Mouse (Mus musculus) left cerebral cortex, postnatal 36 days (tissue): Measurements from ENCODE around the gene Agrn. TPM values are rescaled to one million over a fixed set of nuclear protein-coding genes. Genes with fewer than 3 reads are reported as not detected.

Experiments
- microRNA-seq: library from miRNA; unstranded; fragments of <30 nt; microRNA quantifications from one replicate; pipeline ENCODE4 v1.2.0, GENCODE M21; 2022
- total RNA-seq, 2 experiments: library from RNA; stranded (reverse); gene quantifications; 2 replicates each; pipeline ENCODE4 v1.2.3; 2021

The Agrn gene
- total RNA-seq, 2 experiments from 2014 or later, result 126 to 150 TPM

Small RNA genes lying within 50 kb of the gene (microRNA-seq; reads per million reads assigned to microRNA genes)
- gene Mir7658, result 3.3 reads per million, percentile 7 among the genes with 10 or more reads in this experiment

Other genes starting within 250 kb of the Agrn start
- gene C1qtnf12, start 235.2 kb downstream of the Agrn start, total RNA-seq, result 10 to 100 TPM; 18.1 to 19.5 TPM
- gene B3galt6, start 204.8 kb downstream of the Agrn start, total RNA-seq, result 10 to 100 TPM in 1 of 2 experiments, 1 to 10 TPM in 1; 9.9 to 11.1 TPM
- gene Sdf4, start 204.6 kb downstream of the Agrn start, total RNA-seq, result 100 to 1,000 TPM; 184 to 206 TPM
- 1 to 10 TPM in 1 of 2 experiments, under 1 TPM in 1; 0.39 to 1.9 TPM for gene Tnfrsf4, start 183.6 kb downstream of the Agrn start, total RNA-seq
- not detected for gene Tnfrsf18, start 171.3 kb downstream of the Agrn start, total RNA-seq
- gene Ttll10, start 138.1 kb downstream of the Agrn start, total RNA-seq, result not detected
- gene 9430015G10Rik, start 87.5 kb downstream of the Agrn start, total RNA-seq, result 10 to 100 TPM; 27.0 to 35.8 TPM
- gene Rnf223, start 67.0 kb downstream of the Agrn start, total RNA-seq, result 1 to 10 TPM in 1 of 2 experiments, under 1 TPM in 1; 0.84 to 1.1 TPM
- gene Isg15, start 3.3 kb upstream of the Agrn start, total RNA-seq, result 1 to 10 TPM; 1.5 to 1.9 TPM
- 1 to 10 TPM; 4.0 to 5.8 TPM for gene AW011738, start 5.8 kb upstream of the Agrn start, total RNA-seq
- under 1 TPM; 0.37 to 0.45 TPM for gene Perm1, start 18.4 kb upstream of the Agrn start, total RNA-seq
- gene Plekhn1, start 37.4 kb upstream of the Agrn start, total RNA-seq, result 10 to 100 TPM; 32.4 to 42.9 TPM
- gene Noc2l, start 38.5 kb upstream of the Agrn start, total RNA-seq, result 10 to 100 TPM; 64.4 to 68.0 TPM
- gene Samd11, start 58.2 kb upstream of the Agrn start, total RNA-seq, result 1 to 10 TPM; 3.9 to 4.7 TPM
- gene Vmn2r-ps159, start 133.6 kb upstream of the Agrn start, total RNA-seq, result not detected